Mouse (Mus musculus) heart, adult 2 months (tissue): Measurements from ENCODE around the gene Smc1a. TPM values are rescaled to one million over a fixed set of nuclear protein-coding genes. Genes with fewer than 3 reads are reported as not detected.

Source experiments
- DNase-seq, 2 experiments: peaks; one replicate each; pipeline ENCODE4 v3.0.0; 2021
- H3K27ac ChIP-seq: fragments of 200-600 bp; 2 replicates; pipeline ENCODE4 v1.8.1; 2022
- H3K27me3 ChIP-seq: fragments of 200-500 bp; 2 replicates; pipeline ENCODE4 v1.6.1; 2012; ENCODE audit warnings: mild to moderate bottlenecking, low read length, inconsistent platforms, mixed read lengths; ENCODE audit not compliant: control insufficient read depth, insufficient read depth
- H3K36me3 ChIP-seq: fragments of 200-500 bp; 2 replicates; pipeline ENCODE4 v1.6.1; 2012; ENCODE audit warnings: low read length, inconsistent platforms; ENCODE audit not compliant: control insufficient read depth, insufficient read depth
- H3K4me1 ChIP-seq: fragments of 200-500 bp; 2 replicates; pipeline ENCODE4 v1.6.1; 2011; ENCODE audit warnings: low read length; ENCODE audit not compliant: control insufficient read depth, insufficient read depth
- H3K4me3 ChIP-seq: fragments of 200-600 bp; 2 replicates; pipeline ENCODE4 v1.8.1; 2022
- H3K79me2 ChIP-seq: fragments of 200-500 bp; replicated peaks from 2 replicates; pipeline ENCODE4 v1.6.1; 2012; ENCODE audit warnings: mild to moderate bottlenecking, inconsistent platforms, low read length, moderate library complexity, mixed read lengths; ENCODE audit not compliant: control insufficient read depth, insufficient read depth
- H3K9ac ChIP-seq: fragments of 200-500 bp; 2 replicates; pipeline ENCODE4 v1.6.1; 2012; ENCODE audit warnings: low read depth, mild to moderate bottlenecking, control low read depth, inconsistent platforms, low read length, mixed read lengths
- CTCF ChIP-seq: fragments of 200-600 bp; IDR thresholded peaks from 2 replicates; pipeline ENCODE4 v1.8.1; 2022; ENCODE audit warnings: antibody characterized with exemption, mild to moderate bottlenecking, moderate library complexity
- EP300 ChIP-seq: fragments of 200-500 bp; IDR thresholded peaks from 2 replicates; pipeline ENCODE4 v1.6.1; 2011; ENCODE audit warnings: low read depth, low read length, control low read depth; ENCODE audit not compliant: insufficient read depth
- POLR2A ChIP-seq: fragments of 200-500 bp; IDR thresholded peaks from 2 replicates; pipeline ENCODE4 v1.6.1; 2011; ENCODE audit warnings: mild to moderate bottlenecking, low read depth, low read length, control low read depth; ENCODE audit not compliant: insufficient read depth
- WGBS: fragments of 180-500 bp; shearing (Covaris S2); methylation state at CpG from one replicate; pipeline ENCODE4 v1.1.7; 2018; 5-methylcytosine and 5-hydroxymethylcytosine counted together
- intact Hi-C: fragments of 180-260 bp; cut with DNase I; formaldehyde crosslinking; loops from one replicate; pipeline ENCODE4 v1.15.1; 2025
- polyA plus RNA-seq: library from polyadenylated mRNA; depleted of rRNA; stranded (reverse); fragments of >200 nt; gene quantifications from 2 replicates; pipeline ENCODE4 v1.2.3, GENCODE M21; 2012
- total RNA-seq, 2 experiments: library from RNA; stranded (reverse); gene quantifications; 2 replicates each; pipeline ENCODE4 v1.2.3; 2021

Gene Smc1a
- total and polyA plus RNA-seq, 3 experiments, result 13.8 to 26.6 (median 22.6) TPM

DNA sequence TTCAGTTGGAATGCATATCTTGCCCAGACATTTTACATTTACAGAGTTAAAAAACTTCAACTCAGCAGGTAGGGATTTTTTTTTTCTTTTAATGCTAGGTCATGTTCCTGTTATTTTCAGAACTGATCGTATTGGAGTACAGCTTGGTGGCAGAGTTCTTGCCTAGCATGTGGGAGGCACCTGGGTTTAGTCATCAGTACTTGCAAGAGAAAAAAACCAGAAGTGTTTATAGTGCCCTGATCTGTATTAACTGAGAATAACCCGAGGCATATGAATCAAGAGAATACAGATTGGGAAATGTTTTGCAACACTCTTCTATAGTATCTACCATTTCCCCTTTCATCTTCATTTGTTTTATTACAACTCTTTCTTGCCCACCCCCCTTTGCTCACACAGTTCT, 13.4 kb upstream of the Smc1a start:
- 48% methylated on average over 2 of the region's 2 CpGs for WGBS

DNA sequence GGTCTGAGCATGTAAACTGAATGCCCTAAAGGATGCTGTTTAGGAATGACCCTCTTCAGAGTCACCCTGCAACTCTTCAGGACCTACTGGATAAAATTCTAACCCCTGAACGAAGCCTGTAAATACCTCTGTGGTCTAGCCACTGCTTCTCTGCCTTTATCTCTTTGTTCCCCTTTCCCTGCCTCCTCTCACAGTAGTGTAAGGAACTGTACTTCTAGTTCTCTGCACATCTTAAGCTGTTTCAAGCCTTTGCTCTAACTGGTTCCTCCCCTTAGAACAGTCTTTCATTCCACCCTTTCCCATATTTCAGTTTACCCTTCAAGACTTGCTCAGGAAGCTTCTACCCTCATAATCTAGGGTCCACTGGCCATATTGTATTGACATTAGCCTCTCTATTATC, 8.4 kb upstream of the Smc1a start:
- Histone ChIP-seq H3K9ac (no peak overlapping the region), H3K79me2 (no peaks in the 10 kb centered on the region), H3K4me1 (no peaks in the 10 kb centered on the region), H3K4me3 (no peak overlapping the region), H3K27me3 (no peaks in the 10 kb centered on the region), H3K27ac (no peak overlapping the region), H3K36me3 (no peaks in the 10 kb centered on the region; the same call in 1 of the 2 replicates)
- intact Hi-C loops, result no loop called here
- 80% methylated on average over 1 of the region's 1 CpGs for WGBS
- DNase-seq, result no peak
- no peak for TF ChIP-seq CTCF
- TF ChIP-seq POLR2A, result no peak
- TF ChIP-seq EP300, result no peak

More for the DNA sequence above, 13.4 kb upstream of the Smc1a start:
- Histone ChIP-seq H3K27me3 (no peaks in the 10 kb centered on the region), H3K4me1 (no peaks in the 10 kb centered on the region), H3K36me3 (no peaks in the 10 kb centered on the region; the same call in 1 of the 2 replicates), H3K79me2 (no peaks in the 10 kb centered on the region), H3K9ac (no peak overlapping the region), H3K4me3 (peak overlapping the region; percentile 16; the same call in 1 of the 2 replicates), H3K27ac (0 out of 2 replicates have a peak overlapping the region, but pooled peaks have one; percentile 33)
- DNase-seq, result no peak
- intact Hi-C loops, result loop anchor here (1.0 to 5.0 kb wide), 2 partner anchors 13 to 144 kb away; partner anchors contain the start of genes Ribc1 and Smc1a
- TF ChIP-seq CTCF, result no peak
- no peak for TF ChIP-seq EP300
- no peak for TF ChIP-seq POLR2A

DNA sequence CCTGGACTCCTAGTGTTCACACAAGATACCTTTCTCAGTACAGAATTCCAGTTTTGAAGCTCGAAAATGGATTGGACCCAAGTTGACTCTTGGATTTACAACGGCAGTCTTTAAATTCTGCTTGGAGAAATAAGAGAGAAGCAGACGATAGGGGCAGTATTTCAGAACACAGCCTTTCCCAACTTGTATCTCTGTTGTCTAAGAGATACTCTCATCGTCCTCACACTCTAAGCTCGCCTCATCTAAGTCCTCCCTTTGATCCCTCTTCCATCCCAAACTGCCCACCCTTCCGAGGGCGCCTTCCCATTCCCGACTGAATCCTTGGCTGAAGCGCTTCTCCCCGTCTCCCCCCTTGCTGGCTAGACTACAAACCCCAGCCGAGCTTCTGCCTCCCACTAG, 477 bp upstream of the Smc1a start:
- TF ChIP-seq EP300 (no peak), CTCF (peak; percentile 44), POLR2A (no peak)
- Histone ChIP-seq H3K27ac (peak overlapping the region; percentile 94), H3K27me3 (no peaks in the 10 kb centered on the region), H3K36me3 (no peaks in the 10 kb centered on the region; the same call in 1 of the 2 replicates), H3K9ac (peak overlapping the region; percentile 46), H3K79me2 (no peaks in the 10 kb centered on the region), H3K4me3 (peak overlapping the region; percentile 75), H3K4me1 (no peaks in the 10 kb centered on the region; the same call in 1 of the 2 replicates)
- intact Hi-C loops, result loop anchor here (1.0 to 10.0 kb wide), 5 partner anchors 13 to 329 kb away; partner anchors contain the start of genes Huwe1, Kdm5c and Tspyl2
- no peak for DNase-seq
- WGBS, result 11% methylated on average over 11 of the region's 11 CpGs

DNA sequence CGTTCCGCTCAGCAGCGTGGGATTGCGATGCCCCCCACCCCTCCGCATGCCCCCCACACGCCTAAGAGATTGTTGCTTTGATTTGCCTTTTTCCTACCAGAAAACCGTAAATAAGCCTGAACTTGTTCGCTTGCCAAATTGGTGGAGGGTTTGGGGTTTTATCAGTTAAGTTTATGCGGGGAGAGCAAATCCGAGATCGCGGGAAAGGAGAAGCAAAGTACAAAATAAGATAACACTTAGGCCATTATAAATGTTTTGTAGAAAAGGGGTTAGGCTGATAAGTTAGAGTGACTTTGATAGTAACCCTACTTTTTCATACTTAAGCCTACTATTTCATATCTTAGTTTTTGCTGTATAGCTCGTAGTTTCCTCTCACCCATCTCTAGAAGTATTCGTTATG, 958 bp downstream of the Smc1a start:
- Histone ChIP-seq H3K36me3 (no peaks in the 10 kb centered on the region; the same call in 1 of the 2 replicates), H3K79me2 (no peaks in the 10 kb centered on the region), H3K27ac (peak overlapping the region; percentile 94; the same call in 1 of the 2 replicates), H3K27me3 (no peaks in the 10 kb centered on the region), H3K9ac (peak overlapping the region; percentile 70), H3K4me3 (peak overlapping the region; percentile 75), H3K4me1 (no peaks in the 10 kb centered on the region; the same call in 1 of the 2 replicates)
- DNase-seq, result no peak
- TF ChIP-seq EP300, result no peak
- TF ChIP-seq POLR2A, result no peak
- no peak for TF ChIP-seq CTCF
- WGBS, result 24% methylated on average over 14 of the region's 14 CpGs
- intact Hi-C loops, result loop anchor here (5.0 to 10.0 kb wide), 4 partner anchors 115 to 328 kb away; partner anchors contain the start of genes Huwe1, Kdm5c and Tspyl2

DNA sequence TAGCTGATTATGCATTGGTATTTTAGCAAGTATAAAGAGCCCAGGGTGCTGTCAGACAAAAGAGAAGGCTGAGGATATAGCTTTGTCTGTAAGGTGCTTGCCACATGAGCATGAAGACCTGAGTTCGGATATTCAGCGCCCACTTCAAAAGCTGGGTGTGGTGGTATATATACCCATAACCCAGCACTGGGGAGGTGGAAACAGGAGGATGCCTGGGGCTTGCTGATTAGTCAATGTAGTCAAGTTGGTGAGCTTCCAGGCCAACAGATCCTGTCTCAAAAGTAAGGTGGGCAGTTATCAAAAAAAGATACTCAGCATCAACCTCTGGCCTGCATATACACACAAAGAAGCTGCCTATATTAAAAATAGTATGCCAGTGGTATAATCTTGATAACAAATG, 3.1 kb downstream of the Smc1a start:
- WGBS, result 76% methylated on average over 2 of the region's 2 CpGs
- H3K27ac ChIP-seq, result no peak overlapping the region
- no peak for DNase-seq
- TF ChIP-seq POLR2A, result no peak
- no peak for TF ChIP-seq CTCF
- TF ChIP-seq EP300, result no peak
- no peaks in the 10 kb centered on the region; the same call in 1 of the 2 replicates for H3K36me3 ChIP-seq
- no peak overlapping the region for H3K9ac ChIP-seq
- H3K4me3 ChIP-seq, result no peak overlapping the region
- no peaks in the 10 kb centered on the region for H3K79me2 ChIP-seq
- H3K4me1 ChIP-seq, result no peaks in the 10 kb centered on the region; the same call in 1 of the 2 replicates
- intact Hi-C loops, result loop anchor here (5.0 to 10.0 kb wide), 4 partner anchors 113 to 326 kb away; partner anchors contain the start of genes Huwe1, Kdm5c and Tspyl2
- no peaks in the 10 kb centered on the region for H3K27me3 ChIP-seq

DNA sequence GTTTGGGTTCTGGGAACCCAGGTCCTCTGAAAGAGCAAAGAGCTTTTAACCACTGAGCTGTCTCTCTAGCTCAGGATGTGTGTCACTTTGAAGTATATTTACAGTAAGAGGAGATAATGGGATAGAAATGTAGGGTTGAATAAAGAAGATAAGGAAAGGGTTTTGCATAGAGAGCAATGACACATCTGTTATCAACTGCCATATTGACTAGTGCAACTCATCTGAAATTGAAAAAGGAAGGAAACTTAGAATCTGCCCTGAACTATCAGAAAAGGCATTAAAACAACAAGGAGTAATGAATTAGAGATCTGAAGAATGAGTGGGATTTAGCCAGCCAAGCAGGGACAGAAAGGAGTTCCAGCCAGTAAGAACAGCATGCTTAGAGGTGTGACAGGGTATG, 23.6 kb downstream of the Smc1a start:
- H3K4me1 ChIP-seq, result no peaks in the 10 kb centered on the region
- H3K27ac ChIP-seq, result no peak overlapping the region
- no peaks in the 10 kb centered on the region; the same call in 1 of the 2 replicates for H3K36me3 ChIP-seq
- no peak for DNase-seq
- TF ChIP-seq CTCF (no peak), POLR2A (no peak), EP300 (no peak)
- intact Hi-C loops, result no loop called here
- no peaks in the 10 kb centered on the region for H3K79me2 ChIP-seq
- H3K27me3 ChIP-seq, result no peaks in the 10 kb centered on the region
- no peak overlapping the region for H3K4me3 ChIP-seq
- no peak overlapping the region for H3K9ac ChIP-seq
